Mouse (Mus musculus) ovary, adult 18-20 months (tissue): ENCODE data around the gene Gm20696.

Experiments
- DNase-seq: peaks from one replicate; pipeline ENCODE4 v3.0.0; 2022; ENCODE audit warnings: low spot score, mixed read lengths

Gene Gm20696

GRCm38 (mm10) chr6:99260941-99261736, 405.5 kb downstream of the Gm20696 start:
- DNase-seq, result no peak

- DNase-seq, result no peak
These were observed 408.3 kb downstream of the Gm20696 start for GRCm38 (mm10) chr6:99258346-99258745.

- no peak for DNase-seq
These were observed 408.9 kb downstream of the Gm20696 start for GRCm38 (mm10) chr6:99257676-99258075.

- DNase-seq, result no peak
These were observed 413.3 kb downstream of the Gm20696 start for GRCm38 (mm10) chr6:99253331-99253730.

- no peak for DNase-seq
These were observed 413.8 kb downstream of the Gm20696 start for GRCm38 (mm10) chr6:99252816-99253215.

GRCm38 (mm10) chr6:99251924-99252323, 414.7 kb downstream of the Gm20696 start:
- no peak for DNase-seq

- DNase-seq, result no peak
These were observed 415.4 kb downstream of the Gm20696 start for GRCm38 (mm10) chr6:99251222-99251621.

GRCm38 (mm10) chr6:99249496-99250030, 417.0 kb downstream of the Gm20696 start:
- no peak for DNase-seq

- DNase-seq, result no peak
These were observed 418.2 kb downstream of the Gm20696 start for GRCm38 (mm10) chr6:99248396-99248795.

GRCm38 (mm10) chr6:99241625-99242395, 424.8 kb downstream of the Gm20696 start:
- DNase-seq, result no peak

GRCm38 (mm10) chr6:99240764-99241163, 425.8 kb downstream of the Gm20696 start:
- DNase-seq, result no peak

GRCm38 (mm10) chr6:99235588-99235987, 431.0 kb downstream of the Gm20696 start:
- DNase-seq, result no peak

GRCm38 (mm10) chr6:99233411-99233810, 433.2 kb downstream of the Gm20696 start:
- no peak for DNase-seq

GRCm38 (mm10) chr6:99228336-99228870, 438.2 kb downstream of the Gm20696 start:
- no peak for DNase-seq

- no peak for DNase-seq
These were observed 445.4 kb downstream of the Gm20696 start for GRCm38 (mm10) chr6:99221147-99221546.

GRCm38 (mm10) chr6:99220472-99220871, 446.1 kb downstream of the Gm20696 start:
- no peak for DNase-seq

- DNase-seq, result no peak
These were observed 448.8 kb downstream of the Gm20696 start for GRCm38 (mm10) chr6:99217846-99218245.

- DNase-seq, result no peak
These were observed 449.4 kb downstream of the Gm20696 start for GRCm38 (mm10) chr6:99217155-99217554.

GRCm38 (mm10) chr6:99212461-99212860, 454.1 kb downstream of the Gm20696 start:
- DNase-seq, result no peak

- no peak for DNase-seq
These were observed 454.8 kb downstream of the Gm20696 start for GRCm38 (mm10) chr6:99211663-99212333.

- DNase-seq, result no peak
These were observed 456.4 kb downstream of the Gm20696 start for GRCm38 (mm10) chr6:99210161-99210560.
